Mouse (Mus musculus) hindbrain, embryonic 13.5 days (tissue): ENCODE measurements around the gene Tnmd. TPM values are rescaled to one million over a fixed set of nuclear protein-coding genes. Genes with fewer than 3 reads are reported as not detected.

ENCODE experiments used
- polyA plus RNA-seq: library from polyadenylated mRNA; unstranded; fragments of >200 nt; fragmentation: Nextera tagmentation; extraction: Ambion mirVana; gene quantifications from 2 replicates; pipeline ENCODE4 v1.2.1, GENCODE M21; 2015

Tnmd gene
- polyA plus RNA-seq, 1 experiment from 2014 or later = 2.5 TPM

Other genes with a start within 250 kb of the Tnmd start
- gene Pcdh19, start 162.0 kb upstream of the Tnmd start, polyA plus RNA-seq = 11.0 and 12.2 TPM in 2 replicates
- 252 and 256 TPM in 2 replicates for gene Tspan6, start 47.4 kb downstream of the Tnmd start, polyA plus RNA-seq
- 1.3 and 1.6 TPM in 2 replicates for gene Srpx2, start 57.4 kb downstream of the Tnmd start, polyA plus RNA-seq
- 0.89 and 1.4 TPM in 2 replicates for gene Sytl4, start 130.8 kb downstream of the Tnmd start, polyA plus RNA-seq
- 62.3 and 64.5 TPM in 2 replicates for gene Cstf2, start 208.2 kb downstream of the Tnmd start, polyA plus RNA-seq